Mouse (Mus musculus) left cerebral cortex, postnatal 14 days (tissue): Measurements from ENCODE around the gene Lrrc7. TPM values are rescaled to one million over a fixed set of nuclear protein-coding genes. Genes with fewer than 3 reads are reported as not detected.

ENCODE experiments used
- DNase-seq, 2 experiments: peaks; one replicate each; pipeline ENCODE4 v3.0.0; 2021 to 2022; ENCODE audit warnings: low spot score in 2 of 2, mixed read lengths in 1 of 2
- intact Hi-C: fragments of 180-260 bp; cut with DNase I; formaldehyde crosslinking; loops from one replicate; pipeline ENCODE4 v1.15.1; 2025
- total RNA-seq, 2 experiments: library from RNA; stranded (reverse); gene quantifications; 2 replicates each; pipeline ENCODE4 v1.2.3; 2021

Lrrc7 gene
- total RNA-seq, 2 experiments from 2014 or later = 123 to 142 TPM

DNA sequence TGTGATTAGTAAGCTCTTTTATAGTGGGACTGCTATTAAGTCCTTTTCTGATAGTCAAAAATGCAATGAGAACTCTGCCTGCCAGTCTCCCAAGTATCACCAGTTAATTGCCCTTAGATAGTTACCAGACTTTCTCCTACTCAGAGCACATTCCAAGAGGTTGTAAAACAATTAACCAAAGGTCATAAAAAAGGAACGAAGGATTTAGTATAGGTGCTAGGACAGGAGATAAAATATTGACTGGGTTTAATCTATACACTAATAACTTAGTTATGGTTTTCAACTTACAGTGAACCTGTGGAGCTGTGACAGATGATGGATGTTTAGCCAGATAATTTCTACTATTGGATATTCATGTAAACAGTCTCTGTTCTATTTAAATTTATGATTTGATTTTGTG, 175.2 kb downstream of the Lrrc7 start:
- no peak for DNase-seq
- intact Hi-C loops = no loop called here

DNA sequence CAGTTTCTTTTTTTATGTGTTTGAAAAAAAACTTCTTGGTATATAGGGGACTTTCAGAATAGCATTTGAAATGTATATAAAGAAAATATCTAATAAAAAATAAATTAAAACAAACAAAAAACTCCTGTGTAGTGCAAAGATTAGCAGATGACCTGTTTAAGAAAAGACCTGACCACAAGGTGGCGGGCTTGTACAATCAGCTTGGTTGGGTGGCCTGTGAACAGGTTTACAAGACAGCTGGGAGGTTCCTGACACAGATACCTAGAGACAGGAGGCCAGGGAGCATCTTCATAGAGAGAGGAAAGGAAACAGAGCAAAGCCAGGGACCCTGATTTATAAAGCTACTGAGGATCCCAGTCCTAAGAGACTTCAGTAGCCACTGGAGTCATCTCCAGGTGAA, 186.1 kb downstream of the Lrrc7 start:
- DNase-seq = peak in 1 of 2 experiments; percentile 35

DNA sequence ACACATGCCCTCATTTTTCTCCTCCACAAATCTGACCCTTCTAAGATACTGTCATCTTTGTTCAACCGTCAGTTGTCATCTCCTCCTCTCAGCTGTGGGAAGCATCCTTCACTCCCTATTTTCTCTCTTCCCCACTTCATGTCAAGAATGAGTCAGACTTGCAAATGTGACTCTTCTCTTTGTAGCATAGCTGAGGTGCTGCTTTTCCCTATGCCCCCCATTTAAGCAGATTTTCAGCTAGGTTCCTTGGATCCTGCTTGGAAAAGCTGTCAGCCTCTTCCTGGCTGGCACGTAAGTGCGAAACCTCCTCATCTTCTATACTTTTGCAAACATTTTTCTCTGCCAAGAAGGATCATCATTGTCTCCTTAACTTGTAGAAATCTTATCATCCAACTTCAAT, 192.9 kb downstream of the Lrrc7 start:
- DNase-seq = peak in 1 of 2 experiments; percentile 39
- intact Hi-C loops = no loop called here

More for the DNA sequence above, 186.1 kb downstream of the Lrrc7 start:
- intact Hi-C loops = no loop called here

DNA sequence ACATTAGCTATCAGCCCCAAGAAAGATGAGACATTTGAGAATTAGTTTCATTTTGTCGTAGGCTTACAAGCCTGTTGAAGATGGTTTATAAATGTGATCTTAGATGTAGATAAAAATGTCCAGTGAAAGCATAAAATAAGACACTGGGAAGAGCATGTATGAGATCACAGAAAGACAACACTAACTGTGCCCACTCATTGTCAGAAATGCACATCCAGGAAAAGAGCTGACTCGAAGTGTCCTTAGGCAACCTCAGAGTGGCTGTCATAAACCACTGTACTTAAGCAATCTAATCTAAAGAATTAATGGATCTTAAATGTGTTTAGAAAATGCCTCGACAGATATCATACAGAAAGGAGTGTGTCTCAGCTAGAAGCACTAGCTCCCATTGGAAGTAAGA, 196.2 kb downstream of the Lrrc7 start:
- intact Hi-C loops = no loop called here
- no peak for DNase-seq

DNA sequence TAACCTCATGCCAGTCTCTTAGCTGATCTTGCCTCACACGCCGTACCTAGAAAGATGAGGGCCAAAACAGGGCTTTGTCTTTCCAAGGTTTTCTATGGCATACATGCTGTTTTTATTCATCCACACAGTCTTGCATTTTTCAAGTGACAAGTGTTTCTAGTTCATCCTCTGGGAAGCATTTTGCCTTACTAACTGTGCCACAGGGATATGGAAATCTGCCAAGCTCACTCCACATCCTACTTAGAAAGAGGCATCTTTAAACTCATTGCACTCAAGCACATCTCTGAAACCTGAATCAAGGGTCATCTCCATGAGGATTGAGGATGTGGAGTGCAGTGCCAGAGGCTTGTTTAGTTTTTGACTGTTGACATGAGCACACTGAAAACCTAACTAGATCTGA, 199.9 kb downstream of the Lrrc7 start:
- intact Hi-C loops = no loop called here
- DNase-seq = no peak

DNA sequence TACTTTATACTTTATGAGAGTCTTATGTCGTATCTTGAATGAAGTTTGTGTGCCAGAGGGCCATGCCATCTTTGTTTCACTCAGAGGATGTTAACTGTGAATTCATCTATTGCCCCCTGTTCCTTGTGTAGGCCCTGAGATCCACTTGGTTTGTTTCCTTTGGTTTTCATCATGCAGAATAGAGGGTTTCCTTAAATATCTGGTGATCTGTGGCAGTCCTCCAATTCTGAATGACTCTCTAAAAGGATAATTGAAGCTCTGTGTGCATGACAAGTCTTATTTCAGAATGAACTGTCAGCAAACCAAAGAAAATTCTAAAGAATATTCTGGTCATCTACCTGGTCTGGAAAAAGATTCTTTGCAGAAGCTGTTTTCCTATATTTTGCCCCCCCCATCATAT, 205.3 kb downstream of the Lrrc7 start:
- intact Hi-C loops = no loop called here
- DNase-seq = no peak

DNA sequence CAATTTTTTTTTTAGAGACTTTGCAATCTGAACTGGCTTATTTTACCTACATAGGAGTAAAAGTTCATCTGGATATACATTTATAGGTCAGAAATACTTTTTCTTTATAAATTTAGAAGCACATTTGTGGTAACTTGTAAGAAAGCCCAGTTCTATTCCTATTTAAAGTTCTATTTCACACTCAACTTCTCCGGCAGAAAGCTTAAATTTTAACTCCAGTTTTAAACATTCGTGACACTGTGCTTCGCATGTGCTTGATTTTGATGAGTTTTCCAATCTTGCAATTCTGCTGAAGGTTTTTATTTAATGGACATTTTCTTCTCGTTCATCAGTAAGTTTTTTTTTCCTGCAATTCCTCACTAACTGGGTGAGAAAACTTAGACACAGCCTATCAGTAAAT, 205.8 kb downstream of the Lrrc7 start:
- DNase-seq = no peak
- intact Hi-C loops = no loop called here

DNA sequence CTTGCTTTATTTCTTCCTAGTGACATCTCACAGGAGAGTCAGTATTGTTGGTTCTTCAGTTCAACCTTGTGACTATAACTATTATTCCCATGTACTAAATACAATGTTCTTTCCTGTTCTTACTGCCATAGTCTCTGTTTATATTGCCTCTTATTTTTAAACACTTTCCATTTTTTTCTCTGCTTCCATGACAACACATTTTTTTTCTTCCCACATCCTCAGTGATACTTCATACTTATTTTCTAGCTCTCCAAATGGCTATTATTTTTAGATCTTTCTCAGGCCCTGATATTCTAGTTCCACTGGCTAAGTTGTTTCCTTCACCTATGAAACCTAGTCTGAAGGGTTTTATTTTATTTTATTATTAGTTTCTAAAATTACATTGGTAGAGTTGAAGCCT, 221.2 kb downstream of the Lrrc7 start:
- intact Hi-C loops = no loop called here
- DNase-seq = peak in 1 of 2 experiments; percentile 38

DNA sequence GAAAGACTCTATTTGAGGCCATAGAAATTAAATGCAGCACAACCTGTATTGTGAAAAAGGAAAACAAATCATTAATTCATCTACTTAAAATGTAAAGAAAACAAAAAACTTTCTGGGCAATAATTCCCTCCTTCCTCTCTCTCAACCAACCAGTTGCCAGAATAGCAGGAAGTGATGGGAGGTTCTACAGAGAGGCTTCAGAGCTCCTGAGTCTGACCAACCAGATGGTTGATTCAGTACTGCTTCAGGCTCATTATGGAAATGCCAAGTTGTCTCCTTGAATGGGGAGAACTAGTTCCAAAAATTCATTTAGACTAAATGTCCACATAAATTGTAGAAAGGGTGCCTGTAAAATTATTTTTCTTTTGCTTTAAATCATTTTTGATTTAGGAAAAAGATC, 231.9 kb downstream of the Lrrc7 start:
- no peak for DNase-seq
- intact Hi-C loops = no loop called here

DNA sequence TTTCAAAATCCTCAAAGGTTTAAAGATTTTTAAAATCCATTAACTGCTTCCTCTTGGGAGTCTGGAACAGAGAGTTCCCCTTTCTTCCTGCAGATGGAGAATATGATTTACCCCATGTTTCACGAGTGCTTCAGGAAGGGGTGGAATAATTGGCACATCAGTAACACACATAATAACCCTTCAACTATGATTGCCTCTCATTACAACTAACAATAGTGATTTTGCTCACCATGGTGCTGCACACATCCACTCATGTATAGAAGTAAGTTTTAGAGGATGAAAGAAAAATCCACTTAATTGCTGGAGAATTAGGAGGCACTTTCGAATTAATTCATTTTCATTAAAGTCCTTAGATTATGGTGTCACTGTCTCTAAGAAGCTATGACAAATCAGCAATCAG, 251.6 kb downstream of the Lrrc7 start:
- intact Hi-C loops = no loop called here
- no peak for DNase-seq

DNA sequence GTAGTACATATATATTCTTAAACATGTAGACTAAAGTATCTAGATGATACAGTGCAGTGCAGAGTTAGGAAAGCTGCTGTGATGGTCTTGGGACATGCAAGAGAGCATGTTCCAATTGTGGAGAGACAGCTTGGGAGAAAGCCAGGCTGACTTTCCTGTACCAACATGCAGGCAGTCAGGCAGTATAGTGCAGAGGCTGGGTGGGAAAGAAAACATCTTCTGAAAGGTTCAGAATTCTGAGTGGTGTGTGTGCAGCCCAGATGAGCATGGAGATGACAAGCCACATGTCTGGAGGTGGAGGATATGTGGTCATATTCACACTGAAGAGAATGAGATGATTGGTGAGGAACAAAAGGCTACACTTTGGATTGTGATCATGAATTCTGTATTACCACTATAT, 254.6 kb downstream of the Lrrc7 start:
- peak; percentile 24 to 37 for DNase-seq
- intact Hi-C loops = no loop called here

DNA sequence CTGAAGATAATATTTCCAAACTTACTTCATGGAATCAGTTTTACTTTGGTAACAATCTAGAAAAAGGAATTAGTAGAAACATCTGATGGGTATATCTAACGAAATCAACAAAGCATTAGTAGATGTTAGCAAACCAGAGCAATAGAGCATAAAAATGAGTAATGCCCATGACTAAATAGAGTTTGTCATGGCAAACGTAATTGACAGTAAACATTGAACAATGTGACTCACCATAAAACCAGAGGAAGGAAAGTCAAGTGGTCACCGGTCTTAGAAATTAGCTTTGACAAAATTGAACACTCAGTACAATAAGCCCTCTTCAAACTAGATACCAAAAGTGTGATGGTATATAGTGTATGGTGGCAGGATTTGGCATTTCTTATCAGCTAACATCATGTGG, 263.3 kb downstream of the Lrrc7 start:
- intact Hi-C loops = no loop called here
- no peak for DNase-seq

DNA sequence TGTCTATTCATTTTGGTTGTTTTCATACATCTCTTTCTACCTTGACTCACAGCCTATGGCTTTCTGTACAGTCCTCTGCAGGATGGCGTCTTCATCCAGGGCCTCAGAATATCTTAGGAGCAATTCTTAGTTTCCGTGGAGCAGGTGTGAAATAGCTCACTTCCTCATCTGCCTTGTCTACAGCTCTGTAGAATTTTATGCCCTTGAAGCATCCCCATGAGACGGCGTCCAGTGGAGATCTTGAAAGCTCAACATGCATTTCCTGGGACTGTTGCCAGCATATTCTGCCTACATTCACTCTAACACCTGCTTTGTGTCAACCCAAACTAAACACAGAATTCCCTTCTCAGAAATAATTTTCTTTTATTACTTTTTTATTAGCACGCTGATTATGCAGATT, 267.0 kb downstream of the Lrrc7 start:
- intact Hi-C loops = no loop called here
- DNase-seq = peak; percentile 14 to 47

DNA sequence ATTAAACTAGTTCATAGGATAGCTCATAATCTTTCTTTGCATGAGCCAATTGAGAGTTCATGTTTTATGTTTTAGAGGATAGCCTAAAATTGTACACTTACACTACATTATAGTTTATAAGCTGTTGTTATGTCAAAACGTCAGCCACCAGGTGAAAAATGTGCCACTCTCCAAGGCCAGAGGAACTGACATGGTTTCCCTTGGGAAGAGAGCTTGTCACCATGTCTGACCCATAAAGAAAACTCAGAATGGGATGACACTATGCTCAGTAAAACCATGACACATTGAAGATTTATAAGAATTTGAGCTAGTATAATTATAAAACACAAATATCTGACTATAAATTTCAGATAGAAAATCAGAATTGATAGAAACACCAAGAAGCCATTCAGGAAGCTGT, 277.6 kb downstream of the Lrrc7 start:
- no peak for DNase-seq
- intact Hi-C loops = no loop called here

DNA sequence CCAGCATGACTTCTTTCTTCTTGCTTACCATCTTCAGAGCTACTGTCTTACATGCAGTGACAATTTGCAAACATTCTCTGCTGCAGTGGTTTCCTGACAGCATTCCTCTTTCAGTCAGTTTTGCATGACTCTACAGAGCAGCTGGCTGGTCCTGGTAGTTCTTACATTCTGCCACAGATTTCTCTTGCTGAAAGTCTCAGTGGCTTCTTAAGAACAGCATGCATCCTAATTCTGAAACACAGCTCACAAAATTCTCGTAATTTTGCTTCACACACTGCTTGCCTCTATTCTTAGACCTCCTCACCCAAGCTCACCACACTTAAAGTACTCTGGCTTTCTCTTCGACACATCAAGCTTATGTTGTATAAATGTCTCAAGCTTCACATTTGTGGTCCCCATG, 283.4 kb downstream of the Lrrc7 start:
- intact Hi-C loops = no loop called here

DNA sequence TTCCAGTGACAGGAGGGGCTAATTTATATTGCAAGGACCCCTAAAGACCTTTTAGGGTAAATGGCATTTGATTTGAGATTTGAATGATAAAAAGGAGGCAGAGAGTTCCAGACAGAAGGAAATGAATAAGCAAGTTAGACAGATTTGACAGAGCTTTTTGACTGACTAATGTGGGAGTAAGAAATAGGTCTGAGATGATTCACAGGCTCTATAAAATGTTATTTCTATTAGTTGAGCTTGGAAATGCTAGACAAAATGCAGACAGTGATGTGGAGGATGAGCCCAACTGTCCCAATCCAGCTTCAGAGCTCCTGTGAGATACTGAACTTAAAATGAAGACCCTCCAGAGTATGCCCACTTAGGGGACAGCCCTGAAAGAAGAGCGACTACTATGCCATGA, 289.3 kb downstream of the Lrrc7 start:
- no peak for DNase-seq
- intact Hi-C loops = no loop called here

More for the DNA sequence above, 283.4 kb downstream of the Lrrc7 start:
- peak; percentile 41 to 72 for DNase-seq

DNA sequence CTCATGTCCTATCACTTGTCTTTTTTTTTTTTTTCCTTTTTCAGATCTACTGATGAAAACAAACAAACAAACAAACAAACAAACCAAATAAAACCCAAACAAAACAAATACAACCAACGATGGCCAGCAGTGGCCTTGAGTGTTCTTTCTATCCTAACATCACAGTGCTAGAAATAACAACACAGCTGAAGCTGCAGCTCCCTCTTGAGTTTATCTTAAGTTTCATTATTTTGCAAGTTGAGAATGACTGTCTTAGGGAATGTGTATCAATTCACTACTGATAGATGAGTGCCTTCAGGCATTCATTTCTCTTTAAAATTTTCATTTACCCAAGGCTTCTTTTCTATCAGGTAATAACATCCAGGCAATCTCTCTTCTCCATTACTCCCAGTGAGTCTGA, 291.1 kb downstream of the Lrrc7 start:
- intact Hi-C loops = no loop called here
- DNase-seq = no peak

DNA sequence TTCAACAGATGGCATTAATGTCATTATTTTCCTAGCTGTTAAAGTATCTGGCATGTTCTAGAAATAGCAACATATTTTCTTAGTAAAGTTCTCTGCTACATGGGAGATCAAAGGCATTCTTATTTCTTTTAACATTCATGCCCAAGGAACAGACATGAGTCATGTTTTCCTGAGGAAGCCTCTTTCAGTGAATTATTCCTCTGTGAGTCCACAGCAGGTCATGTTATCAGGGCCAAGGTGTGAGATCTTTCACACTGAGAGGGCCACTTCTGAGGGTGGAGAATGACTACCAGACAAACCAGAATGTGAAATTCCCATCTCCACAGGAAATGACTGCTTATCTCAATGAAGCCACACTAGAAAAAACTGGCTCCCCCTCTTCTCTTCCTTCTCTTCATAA, 309.4 kb downstream of the Lrrc7 start:
- no peak for DNase-seq
- intact Hi-C loops = no loop called here

DNA sequence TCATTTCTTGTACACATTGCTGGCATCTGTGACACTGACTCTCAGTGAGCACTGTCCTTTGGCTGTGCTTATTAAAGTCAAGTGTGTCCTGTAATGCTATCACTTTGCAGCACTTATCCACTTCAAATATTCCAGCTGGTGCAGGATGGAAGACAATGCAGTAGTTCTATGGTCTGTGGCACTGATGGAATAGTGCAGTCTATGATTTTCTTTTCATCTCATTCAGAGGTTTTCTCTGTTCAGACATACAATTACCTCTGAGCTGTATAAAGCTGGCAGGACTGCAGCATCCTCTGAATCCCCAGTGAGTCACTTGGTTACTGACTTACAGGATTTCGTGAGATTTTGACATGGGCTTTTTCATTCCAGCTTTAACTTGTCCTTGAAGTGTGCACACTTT, 314.3 kb downstream of the Lrrc7 start:
- intact Hi-C loops = no loop called here
- DNase-seq = peak in 1 of 2 experiments; percentile 34

DNA sequence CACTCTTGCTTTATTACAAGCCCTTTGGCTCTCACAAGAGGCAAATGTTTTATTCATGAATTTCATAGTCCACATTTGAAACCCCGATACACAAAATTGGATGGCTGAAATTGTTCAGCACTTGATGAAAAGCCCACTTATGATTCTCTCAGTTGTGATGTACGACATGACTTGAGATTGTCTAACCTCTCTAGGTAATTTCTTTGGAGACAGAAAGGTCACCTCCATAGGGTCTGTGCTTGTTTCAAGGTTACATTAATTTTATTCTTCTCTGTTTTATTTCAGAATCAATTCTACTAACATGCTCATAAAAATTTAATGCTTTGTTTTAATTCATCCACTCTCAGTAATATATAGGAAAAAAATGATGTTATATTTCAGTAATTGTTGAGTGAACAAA, 351.4 kb downstream of the Lrrc7 start:
- intact Hi-C loops = no loop called here
- no peak for DNase-seq

DNA sequence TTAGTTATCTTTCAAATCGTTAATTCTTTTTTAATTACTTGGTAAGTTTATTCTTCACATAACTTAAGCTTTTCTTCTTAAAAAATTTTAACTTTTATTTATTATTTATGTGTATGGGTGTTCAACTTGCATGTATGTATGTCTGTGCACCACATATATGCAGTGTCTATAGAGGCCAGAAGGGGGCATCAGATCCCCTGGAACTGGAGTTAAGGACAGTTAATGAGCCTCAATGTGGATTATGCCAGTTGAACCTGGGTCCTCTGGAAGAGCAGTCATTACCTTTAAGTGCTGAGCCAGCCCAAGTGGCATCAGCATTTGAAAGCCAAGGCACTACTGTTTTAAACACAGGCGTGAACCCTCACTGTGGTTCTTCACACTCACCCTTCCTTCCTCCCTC, 352.0 kb downstream of the Lrrc7 start:
- peak; percentile 28 to 49 for DNase-seq
- intact Hi-C loops = no loop called here

DNA sequence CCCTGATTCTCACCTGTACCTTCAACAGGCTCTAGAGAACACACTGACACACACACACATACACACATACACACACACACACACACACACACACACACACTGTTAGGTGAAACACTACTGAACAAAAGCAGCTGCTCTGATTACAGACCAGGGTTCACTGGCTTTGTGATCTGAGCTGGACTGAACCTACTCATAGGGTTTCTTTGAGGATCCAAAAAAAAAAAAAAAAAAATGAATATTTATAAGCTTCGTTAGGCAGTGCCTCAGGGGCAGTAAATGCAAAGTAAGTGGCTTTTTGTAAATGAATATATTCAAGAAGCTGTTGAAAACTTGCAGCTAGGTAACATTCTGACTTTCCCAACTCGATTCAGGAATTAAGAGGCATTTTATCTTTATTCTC, 354.2 kb downstream of the Lrrc7 start:
- DNase-seq = no peak
- intact Hi-C loops = no loop called here
